Mouse (Mus musculus) left cerebral cortex, adult 2 months (tissue): ENCODE results near the gene Cpox. TPM values are rescaled to one million over a fixed set of nuclear protein-coding genes. Genes with fewer than 3 reads are reported as not detected.

Experiments used
- DNase-seq, 2 experiments: peaks; one replicate each; pipeline ENCODE4 v3.0.0; 2021 to 2022; ENCODE audit warnings: low spot score in 2 of 2, mixed read lengths in 1 of 2; ENCODE audit errors: extremely low spot score in 1 of 2
- H3K27ac ChIP-seq: fragments of 200-600 bp; 2 replicates; pipeline ENCODE4 v1.8.1; 2022
- H3K4me3 ChIP-seq: fragments of 200-600 bp; 2 replicates; pipeline ENCODE4 v1.8.1; 2022
- CTCF ChIP-seq: fragments of 200-600 bp; IDR thresholded peaks from 2 replicates; pipeline ENCODE4 v1.8.1; 2022; ENCODE audit warnings: antibody characterized with exemption, mild to moderate bottlenecking, moderate library complexity
- intact Hi-C: fragments of 180-260 bp; cut with DNase I; formaldehyde crosslinking; loops from one replicate; pipeline ENCODE4 v1.15.1; 2025
- total RNA-seq, 2 experiments: library from RNA; stranded (reverse); gene quantifications; 2 replicates each; pipeline ENCODE4 v1.2.3; 2021

Gene Cpox
- total RNA-seq, 2 experiments from 2014 or later, result 35.5 to 37.5 TPM

GRCm38 (mm10) chr16:58670643-58671042, 551 bp downstream of the Cpox start:
- Histone ChIP-seq H3K4me3 (peak overlapping the region; percentile 99), H3K27ac (peak overlapping the region; percentile 97)
- intact Hi-C loops, result loop anchor here (1.0 to 5.0 kb wide), 2 partner anchors 57 to 732 kb away; partner anchors contain the start of gene Cldnd1
- TF ChIP-seq CTCF, result no peak
- no peak for DNase-seq

GRCm38 (mm10) chr16:58671212-58671985, 1.3 kb downstream of the Cpox start:
- Histone ChIP-seq H3K4me3 (peak overlapping the region; percentile 99), H3K27ac (no peak overlapping the region)
- TF ChIP-seq CTCF, result no peak
- intact Hi-C loops, result loop anchor here (5.0 kb wide), 1 partner anchor 731 kb away; no protein-coding TSS in a partner anchor
- peak in 1 of 2 experiments; percentile 1 for DNase-seq

DNA sequence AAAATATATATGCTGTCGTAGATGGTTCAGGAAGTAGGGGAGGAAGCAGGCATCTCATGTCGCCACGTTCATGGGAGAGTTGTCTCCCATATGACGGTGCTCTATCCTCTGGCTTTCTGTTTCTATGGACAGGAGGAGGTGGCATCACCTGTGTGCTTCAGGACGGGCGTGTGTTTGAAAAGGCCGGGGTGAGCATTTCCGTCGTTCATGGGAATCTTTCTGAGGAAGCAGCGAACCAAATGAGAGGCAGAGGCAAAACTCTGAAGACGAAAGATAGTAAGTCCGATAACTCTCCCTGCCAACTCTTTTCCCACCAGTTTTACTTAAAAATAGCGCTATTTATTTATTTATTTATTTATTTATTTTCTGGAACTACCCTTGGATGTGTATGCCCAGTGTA, 2.3 kb downstream of the Cpox start:
- Histone ChIP-seq H3K4me3 (no peak overlapping the region), H3K27ac (no peak overlapping the region)
- peak in 1 of 2 experiments; percentile 4 for DNase-seq
- intact Hi-C loops, result loop anchor here (5.0 kb wide), 1 partner anchor 730 kb away; no protein-coding TSS in a partner anchor
- TF ChIP-seq CTCF, result no peak

GRCm38 (mm10) chr16:58673811-58674410, 3.8 kb downstream of the Cpox start:
- no peak for TF ChIP-seq CTCF
- intact Hi-C loops, result loop anchor here (5.0 kb wide), 1 partner anchor 728 kb away; no protein-coding TSS in a partner anchor
- H3K4me3 ChIP-seq, result no peak overlapping the region
- no peak overlapping the region for H3K27ac ChIP-seq
- peak in 1 of 2 experiments; percentile 3 for DNase-seq

DNA sequence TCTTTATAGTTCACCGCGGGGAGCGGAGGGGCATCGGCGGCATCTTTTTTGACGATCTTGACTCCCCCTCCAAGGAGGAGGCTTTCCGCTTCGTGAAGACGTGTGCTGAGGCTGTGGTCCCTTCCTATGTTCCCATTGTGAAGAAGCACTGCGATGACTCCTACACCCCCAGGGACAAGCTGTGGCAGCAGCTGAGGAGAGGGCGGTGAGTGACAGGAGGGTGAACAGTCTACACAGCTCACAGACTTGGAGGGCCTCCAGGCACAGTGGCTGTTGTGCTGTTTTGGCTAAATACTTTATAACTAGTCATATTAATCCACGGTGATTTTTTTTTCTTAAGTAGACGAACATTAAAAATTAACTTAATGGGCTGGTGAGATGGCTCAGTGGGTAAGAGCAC, 5.2 kb downstream of the Cpox start:
- Histone ChIP-seq H3K27ac (no peak overlapping the region), H3K4me3 (no peak overlapping the region)
- no peak for DNase-seq
- intact Hi-C loops, result no loop called here
- no peak for TF ChIP-seq CTCF

GRCm38 (mm10) chr16:58676156-58676555, 6.1 kb downstream of the Cpox start:
- no peak for DNase-seq
- H3K4me3 ChIP-seq, result no peak overlapping the region
- no peak overlapping the region for H3K27ac ChIP-seq
- no peak for TF ChIP-seq CTCF
- intact Hi-C loops, result no loop called here

DNA sequence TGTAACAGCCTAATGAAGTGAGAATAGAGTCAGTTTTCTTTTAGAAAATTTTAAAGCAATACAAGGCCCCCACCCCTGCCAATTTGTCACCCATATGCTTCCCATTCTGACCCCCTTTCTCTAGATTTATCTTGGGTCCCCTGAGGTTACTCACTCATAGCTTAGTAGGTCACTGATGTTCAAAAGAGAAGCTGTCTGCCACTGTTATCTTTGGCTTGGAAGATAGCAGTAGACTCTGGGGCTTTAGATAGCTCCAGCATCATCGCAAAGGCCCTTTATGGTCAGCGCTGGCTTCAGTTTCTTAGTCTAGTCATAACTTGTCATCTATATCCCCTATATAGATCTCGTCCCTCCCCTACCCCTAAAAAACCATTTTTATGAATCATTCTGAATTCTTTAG, 6.5 kb downstream of the Cpox start:
- DNase-seq, result no peak
- intact Hi-C loops, result no loop called here
- no peak overlapping the region for H3K27ac ChIP-seq
- no peak overlapping the region for H3K4me3 ChIP-seq
- TF ChIP-seq CTCF, result no peak

- no peak for DNase-seq
- Histone ChIP-seq H3K27ac (no peak overlapping the region), H3K4me3 (no peak overlapping the region)
- intact Hi-C loops, result no loop called here
- TF ChIP-seq CTCF, result no peak
Measured at GRCm38 (mm10) chr16:58677491-58677890, 7.4 kb downstream of the Cpox start.

DNA sequence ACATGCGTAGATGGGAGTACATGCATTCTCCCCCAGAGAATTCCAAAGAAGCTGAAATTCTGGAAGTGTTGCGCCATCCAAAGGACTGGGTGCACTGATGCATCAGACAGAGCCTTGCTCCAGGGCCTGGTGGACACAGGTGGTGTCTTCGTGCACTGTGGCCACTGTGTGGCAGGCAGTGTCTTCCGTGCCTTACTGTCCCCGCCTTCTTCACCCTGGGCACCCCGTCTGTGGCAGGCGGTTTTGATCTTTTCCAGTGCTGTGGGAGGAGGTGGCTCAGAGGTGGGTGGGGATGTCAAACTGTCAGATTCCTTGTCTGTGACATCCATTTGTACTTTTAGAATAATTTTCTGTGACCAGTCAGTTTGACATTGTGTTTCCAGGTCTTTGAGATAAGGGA, 8.6 kb downstream of the Cpox start:
- intact Hi-C loops, result no loop called here
- DNase-seq, result no peak
- no peak overlapping the region for H3K27ac ChIP-seq
- H3K4me3 ChIP-seq, result no peak overlapping the region
- TF ChIP-seq CTCF, result no peak; the same call in 1 of the 2 replicates

GRCm38 (mm10) chr16:58682046-58682445, 12.0 kb downstream of the Cpox start:
- Histone ChIP-seq H3K4me3 (no peak overlapping the region), H3K27ac (no peak overlapping the region)
- no peak for DNase-seq
- TF ChIP-seq CTCF, result no peak
- intact Hi-C loops, result no loop called here

GRCm38 (mm10) chr16:58682870-58683269, 12.8 kb downstream of the Cpox start:
- TF ChIP-seq CTCF, result no peak
- no peak overlapping the region for H3K27ac ChIP-seq
- intact Hi-C loops, result no loop called here
- no peak for DNase-seq
- H3K4me3 ChIP-seq, result no peak overlapping the region

DNA sequence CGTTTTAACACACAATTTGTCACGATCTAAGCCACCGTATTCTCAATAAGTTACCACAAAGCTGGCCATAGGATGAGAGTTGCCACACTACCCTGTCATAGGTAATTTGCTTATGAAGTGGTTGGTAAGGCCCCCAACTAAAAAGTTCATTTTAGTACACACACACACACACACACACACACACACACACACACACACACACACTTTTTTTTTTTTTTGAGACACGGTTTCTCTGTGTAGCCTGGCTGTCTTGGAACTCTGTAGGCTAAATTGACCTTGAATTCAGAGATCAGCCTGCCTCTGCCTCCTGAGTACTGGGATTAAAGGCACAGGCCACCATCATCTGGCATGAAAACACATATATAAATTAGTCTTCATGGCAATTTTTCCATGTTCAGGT, 13.8 kb downstream of the Cpox start:
- no peak for TF ChIP-seq CTCF
- no peak overlapping the region for H3K4me3 ChIP-seq
- intact Hi-C loops, result no loop called here
- DNase-seq, result no peak
- no peak overlapping the region for H3K27ac ChIP-seq

DNA sequence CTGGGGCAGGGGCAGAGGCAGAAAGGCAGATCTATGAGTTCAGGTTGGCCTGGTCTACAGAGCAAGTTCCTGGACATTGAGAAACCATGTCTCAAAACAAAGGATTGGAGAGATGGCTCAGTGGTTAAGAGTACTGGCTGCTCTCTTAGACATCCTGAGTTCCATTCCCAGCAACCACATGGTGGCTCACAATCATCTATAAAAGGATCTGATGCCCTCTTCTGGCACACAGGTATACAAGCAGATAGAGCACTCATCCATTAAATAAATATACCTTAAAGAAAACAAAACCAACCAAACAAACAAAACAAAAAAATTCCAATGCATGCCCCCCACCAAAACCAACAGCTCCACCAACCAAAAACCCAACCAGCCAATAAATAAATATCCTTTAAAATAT, 14.4 kb downstream of the Cpox start:
- Histone ChIP-seq H3K27ac (no peak overlapping the region), H3K4me3 (no peak overlapping the region)
- intact Hi-C loops, result no loop called here
- no peak for DNase-seq
- TF ChIP-seq CTCF, result peak; percentile 27
